Comparison of ENCODE assay signal across 9 mouse cellular contexts in the genomic region with DNA sequence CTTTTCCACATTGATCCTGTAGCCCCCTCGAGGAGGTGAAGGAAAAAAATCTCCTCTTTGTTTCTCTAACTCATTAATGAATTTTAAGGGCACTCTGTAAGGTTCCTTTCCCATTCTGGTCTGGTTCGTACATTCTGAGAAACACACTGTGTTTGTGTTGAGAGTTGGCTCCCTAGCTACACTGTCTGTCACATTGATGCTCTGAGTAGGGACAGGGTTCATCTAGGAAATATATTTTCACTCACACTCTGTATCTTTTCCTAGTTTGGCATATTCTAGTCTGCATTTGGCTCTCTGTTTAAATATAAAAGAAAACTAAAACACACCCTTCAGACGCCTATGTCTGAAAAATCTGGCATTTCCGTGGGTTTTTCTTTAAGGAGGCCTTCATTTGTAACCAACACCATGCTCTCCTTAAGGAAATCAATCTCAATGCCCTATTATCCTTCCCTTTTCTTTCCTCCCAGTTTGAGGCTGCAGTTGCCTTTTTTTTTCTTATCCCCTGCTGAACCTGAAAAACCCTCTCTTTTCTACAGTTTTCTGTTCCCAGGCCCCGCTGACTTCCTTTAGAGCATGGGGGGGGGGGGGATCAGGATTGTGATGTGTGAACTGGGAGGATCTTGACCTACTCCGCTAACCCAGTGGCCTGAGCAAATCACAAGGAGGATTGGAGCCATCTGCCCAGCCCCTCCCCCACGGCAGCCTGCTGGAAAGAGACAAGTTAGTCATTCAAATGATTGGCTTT. TPM values are rescaled to one million over a fixed set of nuclear protein-coding genes. Genes with fewer than 3 reads are reported as not detected.
DNase-seq lines count a peak whose midpoint lies in the region; ATAC-seq and TF ChIP-seq lines count a peak whose summit lies in the region.
"Had no signal": no experiment of that assay in that cellular context is flagged by ENCODE, and none has a peak within 500 bp of the region (broad histone marks: within the 10 kb centered on the region; RNA-seq: fewer than 3 reads in every experiment).

No protein-coding gene starts in this region.

- DNase-seq in layer of hippocampus, adult 11-12 months (ENCODE audit: low spot score), result peak; percentile 67
- DNase-seq in layer of hippocampus, adult 9-10 months (ENCODE audit: low spot score), result no peak
- peak; percentile 54 for DNase-seq in embryo, embryonic 11.5 days (ENCODE audit: low read depth, low spot score)
- DNase-seq in kidney, adult 2 months, result peak; percentile 92
- DNase-seq in left cerebral cortex, postnatal 4 days, result peak; percentile 98
- peak; percentile 32 to 62 for DNase-seq in urinary bladder, postnatal 4 days (ENCODE audit: low spot score in 2 of 2)

- H3K27ac ChIP-seq in kidney, adult 2 months (ENCODE audit: insufficient read depth, low read depth, low read length), result no peak overlapping the region

- peak; percentile 27 for ATAC-seq in granulocyte monocyte progenitor cell, adult 5-6 weeks (replicated peaks; ENCODE audit: poor library complexity, severe bottlenecking)

- intact Hi-C loops in left cerebral cortex, postnatal 4 days (cut with DNase I), result no loop called here

- 0 out of 2 replicates have a peak overlapping the region, but pooled peaks have one; percentile 35 for H3K4me3 ChIP-seq in kidney, adult 2 months (ENCODE audit: insufficient read depth, low read depth, low read length)
- H3K4me3 ChIP-seq in myocyte, result no peak overlapping the region

- 0 out of 2 replicates have a peak, but pooled peaks cover 4% of the 10 kb centered on the region for H3K4me1 ChIP-seq in kidney, adult 2 months (ENCODE audit: control insufficient read depth, insufficient read depth, low read length)

- TF ChIP-seq POLR2A in kidney, adult 2 months (IDR thresholded peaks at IDR 0.05; ENCODE audit: low read depth, low read length), result no peak
- no peak for TF ChIP-seq POLR2A in myocyte (IDR thresholded peaks at IDR 0.05; ENCODE audit: insufficient read length, low read depth)

- H3K36me3 ChIP-seq in kidney, adult 2 months (ENCODE audit: control insufficient read depth, insufficient read depth, low read length), result no peaks in the 10 kb centered on the region
- no peaks in the 10 kb centered on the region for H3K36me3 ChIP-seq in myocyte (ENCODE audit: control insufficient read depth, insufficient read depth)

- no peaks in the 10 kb centered on the region for H3K79me2 ChIP-seq in myocyte (ENCODE audit: control insufficient read depth, insufficient read depth)

- H3ac ChIP-seq in myocyte (ENCODE audit: control insufficient read depth, insufficient read length), result no peak overlapping the region

- TF ChIP-seq CTCF in kidney, adult 2 months (conservative IDR thresholded peaks at IDR 0.05; ENCODE audit: insufficient read depth, insufficient read length, low read depth, low read length), result no peak

- 25% methylated on average over 7 of the region's 7 CpGs for WGBS in kidney, adult 2 months

- H3K27me3 ChIP-seq in kidney, adult 2 months (replicated peaks; ENCODE audit: control insufficient read depth, insufficient read depth, low read length), result no peaks in the 10 kb centered on the region
- H3K27me3 ChIP-seq in myocyte (ENCODE audit: control insufficient read depth, insufficient read depth, insufficient read length), result no peaks in the 10 kb centered on the region

- peak overlapping the region; percentile 27 for H3K4me2 ChIP-seq in myocyte (ENCODE audit: low read depth)

TF ChIP-seq in myocyte, 11 proteins besides CTCF, POLR2A, EP300 and RAD21:
- no peak for TF ChIP-seq POLR2AphosphoS2 (IDR thresholded peaks at IDR 0.05; ENCODE audit: insufficient read length, low read depth)
- TF ChIP-seq MAX (IDR thresholded peaks at IDR 0.05; ENCODE audit: low read depth), result no peak
- no peak for TF ChIP-seq MYOD1 (IDR thresholded peaks at IDR 0.05; ENCODE audit: control insufficient read depth in 1 of 3, insufficient read length in 2 of 3, low read depth in 2 of 3)
- TF ChIP-seq CEBPB (IDR thresholded peaks at IDR 0.05; ENCODE audit: insufficient read depth, poor library complexity, severe bottlenecking), result no peak
- TF ChIP-seq USF1 (IDR thresholded peaks at IDR 0.05; ENCODE audit: low read depth), result no peak
- no peak for TF ChIP-seq MYOG (IDR thresholded peaks at IDR 0.05; ENCODE audit: control insufficient read depth in 1 of 3, insufficient read depth in 1 of 3, insufficient read length in 2 of 3, low read depth in 2 of 3)
- no peak for TF ChIP-seq TCF3 (IDR thresholded peaks at IDR 0.05; ENCODE audit: insufficient read length, low read depth)
- TF ChIP-seq SRF (IDR thresholded peaks at IDR 0.05; ENCODE audit: control insufficient read depth, insufficient read length, low read depth), result no peak
- no peak for TF ChIP-seq TCF12 (IDR thresholded peaks at IDR 0.05; ENCODE audit: insufficient read depth, poor library complexity, severe bottlenecking)
- TF ChIP-seq REST (IDR thresholded peaks at IDR 0.05; ENCODE audit: insufficient read depth, insufficient read length), result no peak
- no peak for TF ChIP-seq E2F4 (IDR thresholded peaks at IDR 0.05; ENCODE audit: insufficient read depth)

RNA-seq across cellular contexts. Expression of a gene that starts 0.4 kb away (rescaled TPM):
- 1.8 TPM in 1 of 2 replicates, not detected in the other for total RNA-seq in granulocyte monocyte progenitor cell, adult 5-6 weeks (2014; fragmentation: Nextera tagmentation)
- total RNA-seq in granulocyte monocyte progenitor cell, adult 5-6 weeks (2017), result 1.7 TPM in 1 of 2 replicates, not detected in the other
- 3.9 and 6.5 TPM in 2 replicates for polyA plus RNA-seq in kidney, adult 2 months (2012; rRNA removed)
- total RNA-seq in left cerebral cortex, postnatal 4 days (2021), result 1,000 to 10,000 TPM; 1,039 to 1,099 TPM
- 0.11 TPM for polyA plus RNA-seq in myocyte (2012; fragmentation: generic; extraction: Trizol)
- total RNA-seq: gastrocnemius, adult 8-10 months had no signal

RNA-seq across cellular contexts. Expression of a gene that starts 9.8 kb away (rescaled TPM):
- total RNA-seq in granulocyte monocyte progenitor cell, adult 5-6 weeks (2014; fragmentation: Nextera tagmentation), result 60.5 and 89.3 TPM in 2 replicates
- 52.6 and 58.6 TPM in 2 replicates for total RNA-seq in granulocyte monocyte progenitor cell, adult 5-6 weeks (2017)
- 395 and 466 TPM in 2 replicates for polyA plus RNA-seq in kidney, adult 2 months (2012; rRNA removed)
- 10 to 100 TPM; 17.0 to 17.5 TPM for total RNA-seq in left cerebral cortex, postnatal 4 days (2021)
- polyA plus RNA-seq in myocyte (2012; fragmentation: generic; extraction: Trizol), result 6.4 TPM

Comparison
In these comparisons a context has a peak if more than half of its experiments do, and no peak if none do; other contexts are left out.
1. RNA of a gene that starts 0.4 kb away (total RNA-seq): 1,039 to 1,099 TPM in left cerebral cortex, postnatal 4 days; 1.7 to 1.8 TPM in granulocyte monocyte progenitor cell, adult 5-6 weeks; every median in the first group is over 100 times any median in the second.